In the genomic region with DNA sequence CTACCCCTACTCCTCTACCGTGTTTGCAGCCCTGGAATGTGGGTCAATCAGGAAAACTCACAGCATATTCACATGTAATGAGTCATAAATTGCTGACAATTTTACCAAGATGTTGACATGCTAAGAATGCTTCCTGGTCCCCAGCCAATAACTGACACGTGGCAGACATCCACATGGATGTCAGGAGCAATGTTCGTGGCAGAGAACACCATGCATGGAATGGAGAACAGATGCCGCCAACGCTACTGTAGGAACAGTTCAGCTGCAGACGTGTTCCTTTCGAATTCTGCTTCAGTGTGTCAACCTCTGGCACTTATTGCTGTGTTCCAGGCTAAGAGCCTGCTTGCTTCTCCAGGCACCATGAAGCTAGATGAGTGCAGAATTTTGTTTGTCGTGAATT, we compare ENCODE assay signal across 8 mouse cellular contexts.
A peak's percentile ranks its signal among the peaks of the same experiment; 100 is the strongest.
DNase-seq lines count a peak whose midpoint lies in the region; ATAC-seq and TF ChIP-seq lines count a peak whose summit lies in the region.
"Had no signal": no experiment of that assay in that cellular context is flagged by ENCODE, and none has a peak within 500 bp of the region (broad histone marks: within the 10 kb centered on the region; RNA-seq: fewer than 3 reads in every experiment).

No protein-coding gene starts in this region.

- intact Hi-C loops in gastrocnemius, postnatal 14 days (cut with DNase I; ENCODE audit: low total_unique reads), result no loop called here

- no peak overlapping the region for H3K27ac ChIP-seq in liver, embryonic 12.5 days

- peak; percentile 16 to 33 for DNase-seq in lung, adult 18-20 months
- DNase-seq in lung, adult 2 months, result no peak
- DNase-seq in gastrocnemius, postnatal 14 days, result peak; percentile 10
- DNase-seq in layer of hippocampus, adult 8-10 months (ENCODE audit: low spot score in 2 of 2), result peak; percentile 34 to 56
- DNase-seq in right cerebral cortex, postnatal 14 days, result peak; percentile 10
- DNase-seq in B cell, adult 2 months, result no peak
- DNase-seq: cerebellum, adult 11-12 months had no signal

- 64% methylated on average over 8 of the region's 8 CpGs for WGBS in lung, adult 2 months
- 65% methylated on average over 8 of the region's 8 CpGs for WGBS in liver, embryonic 12.5 days (ENCODE audit: insufficient replicate concordance)

- no peak overlapping the region for H3K4me2 ChIP-seq in liver, embryonic 12.5 days

- H3K9me3 ChIP-seq in liver, embryonic 12.5 days (replicated peaks), result no peaks in the 10 kb centered on the region

- no peak for ATAC-seq in liver, embryonic 12.5 days

- no peak for TF ChIP-seq POLR2A in lung, adult 2 months (IDR thresholded peaks at IDR 0.05; ENCODE audit: borderline replicate concordance, extremely low read depth, low read depth, low read length)

- no peak overlapping the region for H3K9ac ChIP-seq in liver, embryonic 12.5 days

- no peak for TF ChIP-seq CTCF in lung, adult 2 months (IDR thresholded peaks at IDR 0.05; ENCODE audit: insufficient read depth, low read length)

- no peaks in the 10 kb centered on the region for H3K27me3 ChIP-seq in liver, embryonic 12.5 days (replicated peaks)

- no peaks in the 10 kb centered on the region for H3K4me1 ChIP-seq in lung, adult 2 months (ENCODE audit: control insufficient read depth, insufficient read depth, low read length)
- no peaks in the 10 kb centered on the region for H3K4me1 ChIP-seq in liver, embryonic 12.5 days

- H3K36me3 ChIP-seq in liver, embryonic 12.5 days, result no peaks in the 10 kb centered on the region

- no peak overlapping the region for H3K4me3 ChIP-seq in lung, adult 2 months (replicated peaks; ENCODE audit: extremely low read depth, low read depth, low read length)
- H3K4me3 ChIP-seq in liver, embryonic 12.5 days, result no peak overlapping the region

Comparison
In these comparisons a context has a peak if more than half of its experiments do, and no peak if none do; other contexts are left out.
1. DNase-seq: peak in lung, adult 18-20 months (2 of 2), gastrocnemius, postnatal 14 days (single experiment), layer of hippocampus, adult 8-10 months (2 of 2) and right cerebral cortex, postnatal 14 days (single experiment); none in lung, adult 2 months (single experiment) and B cell, adult 2 months (0 of 2).